Mouse (Mus musculus) olfactory bulb, adult 2 months (tissue): ENCODE results near the gene Slc17a7.

Source experiments
- CTCF ChIP-seq: fragments of 200-500 bp; IDR thresholded peaks from 2 replicates; pipeline ENCODE4 v1.5.1; 2012; ENCODE audit warnings: low read depth, mild to moderate bottlenecking, low read length, moderate library complexity; ENCODE audit not compliant: insufficient read depth
- POLR2A ChIP-seq: fragments of 200-500 bp; IDR thresholded peaks from 2 replicates; pipeline ENCODE4 v1.6.1; 2012; ENCODE audit warnings: mild to moderate bottlenecking, low read depth, low read length, moderate library complexity; ENCODE audit not compliant: insufficient read depth

DNA sequence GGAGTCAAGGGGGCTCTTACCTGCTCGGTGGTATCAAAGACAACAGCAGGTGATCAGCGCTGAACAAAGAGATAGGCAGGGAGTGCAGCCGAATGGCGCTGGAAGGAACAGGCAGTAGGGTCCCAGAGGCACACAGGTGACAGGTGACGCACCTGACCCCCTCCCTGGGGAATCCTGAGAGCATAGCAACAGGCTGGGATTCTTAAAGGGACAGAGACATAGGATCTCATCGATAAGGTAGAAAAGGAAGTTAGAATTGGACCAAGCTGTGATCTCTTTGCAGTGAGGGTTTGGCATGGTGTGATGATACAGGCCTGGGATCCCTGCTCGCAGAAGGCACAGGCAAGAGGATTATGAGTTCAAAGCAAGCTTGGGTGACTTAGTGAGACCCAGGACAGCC, 15.7 kb downstream of the Slc17a7 start, which contains the start of gene Gfy:
- no peak for TF ChIP-seq POLR2A
- TF ChIP-seq CTCF, result no peak
